Mouse (Mus musculus) forebrain, embryonic 14.5 days (tissue): ENCODE measurements around the gene Rpl41. TPM values are rescaled to one million over a fixed set of nuclear protein-coding genes. Genes with fewer than 3 reads are reported as not detected.

Source experiments
- ATAC-seq: fragments of 200-750 bp; cut with Nextera tagmentation; 2 replicates; pipeline ENCODE4 v1.8.0; 2017; ENCODE audit warnings: mild to moderate bottlenecking, moderate library complexity
- DNase-seq: peaks from one replicate; pipeline ENCODE4 v3.0.0-alpha.2; 2015; ENCODE audit warnings: low spot score
- H3K27ac ChIP-seq: fragments of 300-500 bp; sonication (generic); 2 replicates; pipeline ENCODE4 v1.5.1; 2014; ENCODE audit warnings: low read depth, mild to moderate bottlenecking, control low read depth, low read length, moderate library complexity
- H3K27me3 ChIP-seq: fragments of 300-500 bp; sonication (generic); replicated peaks from 2 replicates; pipeline ENCODE4 v1.6.1; 2014; ENCODE audit warnings: low read length, control low read depth, mixed read lengths; ENCODE audit not compliant: control insufficient read depth, insufficient read depth
- H3K36me3 ChIP-seq: fragments of 300-500 bp; sonication (generic); 2 replicates; pipeline ENCODE4 v1.6.1; 2014; ENCODE audit warnings: low read length, control low read depth; ENCODE audit not compliant: control insufficient read depth, insufficient read depth
- H3K4me1 ChIP-seq: fragments of 300-500 bp; sonication (generic); 2 replicates; pipeline ENCODE4 v1.6.1; 2014; ENCODE audit warnings: antibody characterized with exemption, low read length, control low read depth; ENCODE audit not compliant: control insufficient read depth, insufficient read depth
- H3K4me2 ChIP-seq: fragments of 300-500 bp; sonication (generic); 2 replicates; pipeline ENCODE4 v1.6.1; 2014; ENCODE audit warnings: mild to moderate bottlenecking, control low read depth, low read length
- H3K4me3 ChIP-seq: fragments of 300-500 bp; sonication (generic); 2 replicates; pipeline ENCODE4 v1.5.1; 2014; ENCODE audit warnings: low read depth, low read length, control low read depth
- H3K9ac ChIP-seq: fragments of 300-500 bp; sonication (generic); 2 replicates; pipeline ENCODE4 v1.6.1; 2014; ENCODE audit warnings: mild to moderate bottlenecking, low read length, control low read depth, moderate library complexity
- H3K9me3 ChIP-seq: fragments of 300-500 bp; sonication (generic); replicated peaks from 2 replicates; pipeline ENCODE4 v1.6.1; 2016; ENCODE audit warnings: low read length, control low read depth, mixed read lengths; ENCODE audit not compliant: control insufficient read depth
- WGBS: fragments of 180-500 bp; shearing (Covaris S2); extraction: QIAGEN DNeasy Blood & Tissue Kit; methylation state at CpG from one replicate; pipeline ENCODE4 v1.1.7; 2014; 5-methylcytosine and 5-hydroxymethylcytosine counted together
- polyA plus RNA-seq: library from polyadenylated mRNA; unstranded; fragments of >200 nt; fragmentation: Nextera tagmentation; extraction: Ambion mirVana; gene quantifications from 2 replicates; pipeline ENCODE4 v1.2.1, GENCODE M21; 2014

Gene Rpl41
- polyA plus RNA-seq, 1 experiment from 2014 or later = 3,259 TPM

DNA sequence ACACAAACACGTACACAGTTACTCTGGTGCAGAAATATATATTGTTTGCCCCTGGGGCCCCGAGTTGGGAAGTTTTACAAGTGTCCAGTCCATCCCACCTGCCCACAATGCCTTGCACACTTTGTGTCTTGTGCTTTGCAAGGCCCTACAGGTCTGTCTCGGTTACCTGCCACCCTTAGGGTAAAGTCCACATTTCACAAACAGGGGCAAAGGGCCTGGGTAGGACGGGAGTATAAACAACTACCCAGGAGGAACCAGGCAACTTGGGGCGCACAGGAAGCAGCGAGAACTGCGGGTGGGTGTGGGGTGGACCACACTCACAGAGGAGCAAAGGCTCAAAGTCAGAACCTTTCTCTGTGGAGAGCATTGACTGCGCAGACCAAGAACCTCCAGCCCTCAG, 38.6 kb upstream of the Rpl41 start:
- H3K27me3 ChIP-seq = peaks cover 21% of the 10 kb centered on the region
- H3K27ac ChIP-seq = no peak overlapping the region
- WGBS = 58% methylated on average over 8 of the region's 8 CpGs
- H3K4me3 ChIP-seq = no peak overlapping the region
- no peaks in the 10 kb centered on the region for H3K9me3 ChIP-seq
- H3K9ac ChIP-seq = no peak overlapping the region
- no peak for ATAC-seq
- peaks cover 2% of the 10 kb centered on the region; the same call in 1 of the 2 replicates for H3K4me1 ChIP-seq
- no peak for DNase-seq
- no peak overlapping the region for H3K4me2 ChIP-seq
- no peaks in the 10 kb centered on the region for H3K36me3 ChIP-seq

GRCm38 (mm10) chr10:128587120-128587519, 38.0 kb upstream of the Rpl41 start:
- no peak overlapping the region for H3K27ac ChIP-seq

DNA sequence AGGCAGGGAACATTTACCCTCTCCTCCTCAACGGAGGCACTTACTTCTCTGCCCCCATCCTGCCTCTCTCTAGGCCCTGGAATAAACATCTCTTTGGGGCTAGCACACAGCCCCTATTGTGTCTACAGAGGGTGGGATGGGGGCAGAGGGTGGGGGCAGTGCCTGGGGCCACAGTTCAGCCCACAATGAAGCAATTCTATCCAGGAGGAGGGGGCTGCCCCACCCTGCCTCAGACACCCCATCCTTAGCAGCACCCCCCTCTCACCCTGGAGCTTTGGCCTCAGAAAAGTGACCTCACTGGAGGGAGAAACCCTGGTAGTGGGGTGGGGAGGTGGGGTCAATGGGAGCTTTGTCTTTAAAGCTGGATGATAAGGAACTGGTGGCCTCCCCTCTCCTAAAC, 37.4 kb upstream of the Rpl41 start:
- DNase-seq (no peak), ATAC-seq (no peak)
- WGBS = 9% methylated on average over 1 of the region's 1 CpGs
- no peaks in the 10 kb centered on the region for H3K36me3 ChIP-seq
- H3K27ac ChIP-seq = no peak overlapping the region
- H3K4me3 ChIP-seq = no peak overlapping the region
- no peaks in the 10 kb centered on the region for H3K9me3 ChIP-seq
- H3K27me3 ChIP-seq = peaks cover 21% of the 10 kb centered on the region
- H3K4me2 ChIP-seq = no peak overlapping the region
- H3K4me1 ChIP-seq = peaks cover 2% of the 10 kb centered on the region; the same call in 1 of the 2 replicates
- no peak overlapping the region for H3K9ac ChIP-seq

More at GRCm38 (mm10) chr10:128587120-128587519, 38.0 kb upstream of the Rpl41 start:
- ATAC-seq (no peak), DNase-seq (no peak)
- no peaks in the 10 kb centered on the region for H3K36me3 ChIP-seq
- no peaks in the 10 kb centered on the region for H3K9me3 ChIP-seq
- WGBS = 59% methylated on average over 4 of the region's 4 CpGs
- H3K4me1 ChIP-seq = peaks cover 2% of the 10 kb centered on the region; the same call in 1 of the 2 replicates
- no peak overlapping the region for H3K4me2 ChIP-seq
- no peak overlapping the region for H3K9ac ChIP-seq
- H3K27me3 ChIP-seq = peaks cover 21% of the 10 kb centered on the region
- H3K4me3 ChIP-seq = no peak overlapping the region

GRCm38 (mm10) chr10:128584386-128584785, 35.3 kb upstream of the Rpl41 start:
- no peaks in the 10 kb centered on the region for H3K36me3 ChIP-seq
- 10% methylated on average over 4 of the region's 4 CpGs for WGBS
- no peak overlapping the region for H3K4me3 ChIP-seq
- DNase-seq (no peak), ATAC-seq (no peak)
- no peak overlapping the region for H3K4me2 ChIP-seq
- peaks cover 20% of the 10 kb centered on the region for H3K27me3 ChIP-seq
- H3K4me1 ChIP-seq = no peaks in the 10 kb centered on the region
- no peaks in the 10 kb centered on the region for H3K9me3 ChIP-seq
- no peak overlapping the region for H3K9ac ChIP-seq
- H3K27ac ChIP-seq = no peak overlapping the region

DNA sequence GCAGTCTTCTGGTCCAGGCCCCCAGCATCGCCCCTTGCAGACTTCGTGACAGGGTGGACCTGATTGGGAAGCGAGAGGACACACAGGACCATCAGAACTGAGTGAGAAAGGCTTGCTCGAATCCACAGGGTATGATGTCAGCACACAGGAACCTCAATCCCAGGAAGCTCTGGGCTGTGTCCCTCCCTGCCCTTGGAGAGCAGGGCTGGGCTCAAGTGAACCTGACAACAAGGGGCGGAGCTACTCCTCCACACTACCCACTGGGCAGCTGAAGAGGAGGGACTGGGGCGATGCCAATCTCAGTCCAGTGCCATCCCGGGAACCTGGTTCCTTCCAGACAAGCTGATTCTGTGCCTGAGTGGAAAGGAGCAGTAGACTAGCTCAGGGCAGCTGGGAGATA, 34.5 kb upstream of the Rpl41 start:
- Histone ChIP-seq H3K9me3 (no peaks in the 10 kb centered on the region), H3K36me3 (no peaks in the 10 kb centered on the region), H3K4me3 (no peak overlapping the region), H3K4me2 (no peak overlapping the region), H3K27ac (no peak overlapping the region), H3K27me3 (peaks cover 13% of the 10 kb centered on the region), H3K9ac (no peak overlapping the region), H3K4me1 (no peaks in the 10 kb centered on the region)
- ATAC-seq (no peak), DNase-seq (no peak)
- 22% methylated on average over 7 of the region's 7 CpGs for WGBS

DNA sequence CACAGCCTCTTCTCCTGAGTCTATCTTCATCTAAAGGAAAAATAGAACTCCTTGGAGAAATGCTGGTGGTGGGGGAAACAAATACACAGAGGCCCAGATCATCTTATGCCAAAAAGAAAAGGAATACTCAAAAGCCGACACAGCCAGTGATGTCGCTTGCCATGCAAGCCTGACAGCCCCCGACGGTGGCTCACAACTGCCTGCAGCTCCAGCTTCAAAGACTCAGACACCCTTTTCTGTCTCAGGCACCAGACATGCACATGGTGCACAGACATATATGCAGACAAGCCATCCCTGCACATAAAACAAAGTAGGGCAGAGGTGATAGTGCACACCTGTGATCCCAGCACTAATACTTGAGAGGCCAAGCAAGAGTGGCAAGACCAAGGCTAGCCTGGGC, 30.6 kb upstream of the Rpl41 start:
- H3K27ac ChIP-seq = no peak overlapping the region
- no peaks in the 10 kb centered on the region for H3K36me3 ChIP-seq
- H3K4me1 ChIP-seq = no peaks in the 10 kb centered on the region
- no peak overlapping the region for H3K9ac ChIP-seq
- 82% methylated on average over 4 of the region's 4 CpGs for WGBS
- no peak overlapping the region for H3K4me2 ChIP-seq
- H3K27me3 ChIP-seq = no peaks in the 10 kb centered on the region
- ATAC-seq = no peak
- no peak overlapping the region for H3K4me3 ChIP-seq
- DNase-seq = no peak
- no peaks in the 10 kb centered on the region for H3K9me3 ChIP-seq

DNA sequence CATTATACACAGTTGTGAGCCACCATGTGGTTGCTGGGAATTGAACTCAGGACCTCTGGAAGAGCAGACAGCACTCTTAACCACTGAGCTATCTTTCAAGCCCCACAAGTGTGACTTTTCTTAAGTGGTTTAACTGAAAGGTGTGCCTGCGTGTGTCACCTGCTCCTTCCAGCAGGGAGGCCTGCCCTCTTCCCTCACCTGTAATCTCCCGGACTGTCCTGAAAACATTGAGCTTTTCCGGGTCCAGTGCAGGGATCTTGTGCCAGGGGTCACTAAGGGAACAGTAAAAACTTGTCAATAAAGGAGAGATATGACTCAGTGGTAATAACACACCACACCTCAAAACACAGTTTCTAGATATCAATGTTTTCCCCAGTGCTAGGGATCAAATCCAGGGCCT, 30.2 kb upstream of the Rpl41 start:
- Histone ChIP-seq H3K4me3 (no peak overlapping the region), H3K4me1 (no peaks in the 10 kb centered on the region), H3K27me3 (no peaks in the 10 kb centered on the region), H3K27ac (no peak overlapping the region), H3K4me2 (no peak overlapping the region), H3K9ac (no peak overlapping the region), H3K36me3 (no peaks in the 10 kb centered on the region), H3K9me3 (no peaks in the 10 kb centered on the region)
- ATAC-seq (no peak), DNase-seq (no peak)
- 81% methylated on average over 3 of the region's 3 CpGs for WGBS

GRCm38 (mm10) chr10:128578330-128578729, 29.2 kb upstream of the Rpl41 start:
- no peak for DNase-seq
- no peak for ATAC-seq
- no peaks in the 10 kb centered on the region for H3K36me3 ChIP-seq
- no peaks in the 10 kb centered on the region for H3K9me3 ChIP-seq
- no peak overlapping the region for H3K9ac ChIP-seq
- no peak overlapping the region for H3K4me3 ChIP-seq
- no peak overlapping the region for H3K27ac ChIP-seq
- H3K4me1 ChIP-seq = no peaks in the 10 kb centered on the region
- 78% methylated on average over 11 of the region's 11 CpGs for WGBS
- H3K27me3 ChIP-seq = no peaks in the 10 kb centered on the region
- H3K4me2 ChIP-seq = no peak overlapping the region

GRCm38 (mm10) chr10:128575063-128575462, 26.0 kb upstream of the Rpl41 start:
- WGBS = 93% methylated on average over 2 of the region's 2 CpGs
- Histone ChIP-seq H3K9me3 (no peaks in the 10 kb centered on the region), H3K27ac (no peak overlapping the region), H3K4me2 (no peak overlapping the region), H3K4me1 (no peaks in the 10 kb centered on the region), H3K4me3 (no peak overlapping the region), H3K27me3 (no peaks in the 10 kb centered on the region), H3K9ac (no peak overlapping the region), H3K36me3 (no peaks in the 10 kb centered on the region)
- ATAC-seq = no peak
- DNase-seq = no peak
